Comparison of ENCODE assay signal across 8 mouse cellular contexts in the genomic region with DNA sequence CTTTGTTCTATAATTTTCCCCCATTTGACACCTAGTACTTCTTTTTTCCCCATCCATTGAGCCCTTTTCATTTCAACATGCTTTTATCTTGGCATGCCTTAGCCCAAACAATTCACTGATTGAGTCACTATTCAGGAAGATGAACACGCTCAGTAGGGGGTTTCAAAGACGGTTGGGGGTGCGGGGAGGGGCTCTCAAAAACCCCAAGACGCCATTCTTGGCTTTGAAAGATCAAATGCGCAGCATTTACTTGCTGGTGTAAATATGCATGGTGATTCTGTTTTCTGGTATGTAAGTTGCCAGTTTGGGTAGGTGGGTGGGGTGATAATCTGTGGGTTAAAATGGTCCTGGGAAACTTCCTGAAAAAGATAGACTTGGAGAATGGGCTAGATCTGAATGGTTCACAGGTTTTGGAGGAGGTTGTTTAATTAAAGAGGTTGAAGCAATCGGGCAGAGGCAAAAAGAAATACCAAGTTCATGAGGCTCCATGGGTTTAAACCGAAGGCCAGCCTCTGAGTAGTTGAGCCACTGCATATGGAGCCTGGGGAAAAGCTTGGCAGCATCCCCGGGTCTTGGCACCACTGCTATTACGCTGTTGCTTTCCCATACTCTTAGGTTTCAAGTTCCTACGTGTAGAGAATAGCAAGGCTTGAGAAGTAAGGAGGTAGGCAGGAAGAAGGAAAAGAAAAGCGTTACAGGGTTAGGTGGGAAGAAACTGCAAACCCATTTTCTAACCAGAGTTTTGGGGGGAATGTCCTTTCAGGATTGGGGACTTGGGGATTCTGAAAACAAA. TPM values are rescaled to one million over a fixed set of nuclear protein-coding genes. Genes with fewer than 3 reads are reported as not detected.
A peak's percentile ranks its signal among the peaks of the same experiment; 100 is the strongest.
DNase-seq lines count a peak whose midpoint lies in the region; ATAC-seq and TF ChIP-seq lines count a peak whose summit lies in the region.

No protein-coding gene starts in this region.

- H3K4me3 ChIP-seq in hindbrain, postnatal 0 days (ENCODE audit: low read length): peak overlapping the region; percentile 62
- peak overlapping the region; percentile 57 for H3K4me3 ChIP-seq in midbrain, embryonic 14.5 days (replicated peaks; ENCODE audit: low read depth, low read length)

- peak; percentile 7 to 20 for DNase-seq in left cerebral cortex, postnatal 10 days (ENCODE audit: extremely low spot score in 1 of 2, low spot score in 2 of 2)
- no peak for DNase-seq in left cerebral cortex, adult 18-20 months (ENCODE audit: low spot score in 2 of 2)
- DNase-seq in adrenal gland, postnatal 25 days: peak; percentile 19
- DNase-seq in fibroblast of lung, adult 2 months (ENCODE audit: low read depth): peak; percentile 35
- peak; percentile 52 for DNase-seq in hindbrain, postnatal 0 days (ENCODE audit: low spot score)
- peak; percentile 22 for DNase-seq in midbrain, embryonic 14.5 days
- no peak for DNase-seq in yolk sac, embryonic 10.5 days (ENCODE audit: low spot score)
- DNase-seq in embryo, embryonic 10 days (ENCODE audit: low spot score): no peak

- H3K27ac ChIP-seq in hindbrain, postnatal 0 days: peak overlapping the region; percentile 32; the same call in 1 of the 2 replicates
- H3K27ac ChIP-seq in midbrain, embryonic 14.5 days (replicated peaks; ENCODE audit: low read depth, low read length): no peak overlapping the region

- intact Hi-C loops in left cerebral cortex, postnatal 10 days (cut with DNase I): no loop called here

- 28% methylated on average over 11 of the region's 11 CpGs for WGBS in hindbrain, postnatal 0 days
- 30% methylated on average over 11 of the region's 11 CpGs for WGBS in midbrain, embryonic 14.5 days

- peak overlapping the region; percentile 60 for H3K4me2 ChIP-seq in hindbrain, postnatal 0 days (ENCODE audit: low read depth, low read length)
- peak overlapping the region; percentile 63 for H3K4me2 ChIP-seq in midbrain, embryonic 14.5 days (ENCODE audit: low read length)

- no peaks in the 10 kb centered on the region for H3K9me3 ChIP-seq in hindbrain, postnatal 0 days (ENCODE audit: low read length)
- no peaks in the 10 kb centered on the region for H3K9me3 ChIP-seq in midbrain, embryonic 14.5 days (ENCODE audit: control insufficient read depth, low read length)

- no peaks in the 10 kb centered on the region for H3K27me3 ChIP-seq in hindbrain, postnatal 0 days (ENCODE audit: insufficient read depth, low read length)
- no peaks in the 10 kb centered on the region for H3K27me3 ChIP-seq in midbrain, embryonic 14.5 days (ENCODE audit: control insufficient read depth, insufficient read depth, low read length)

- no peak for ATAC-seq in hindbrain, postnatal 0 days
- ATAC-seq in midbrain, embryonic 14.5 days (ENCODE audit: low FRiP score, low TSS enrichment): no peak

- H3K36me3 ChIP-seq in hindbrain, postnatal 0 days (ENCODE audit: insufficient read depth, low read length): no peaks in the 10 kb centered on the region
- H3K36me3 ChIP-seq in midbrain, embryonic 14.5 days (ENCODE audit: control insufficient read depth, insufficient read depth, low read length): no peaks in the 10 kb centered on the region

- H3K9ac ChIP-seq in hindbrain, postnatal 0 days (replicated peaks; ENCODE audit: low read length): peak overlapping the region; percentile 67
- H3K9ac ChIP-seq in midbrain, embryonic 14.5 days (replicated peaks; ENCODE audit: low read length): peak overlapping the region; percentile 59; the same call in 1 of the 2 replicates

- no peak for TF ChIP-seq CTCF in hindbrain, postnatal 0 days (IDR thresholded peaks at IDR 0.05; ENCODE audit: low read depth)

- H3K4me1 ChIP-seq in hindbrain, postnatal 0 days (ENCODE audit: insufficient read depth, low read length): no peaks in the 10 kb centered on the region
- H3K4me1 ChIP-seq in midbrain, embryonic 14.5 days (ENCODE audit: control insufficient read depth, insufficient read depth, low read length): peaks cover 9% of the 10 kb centered on the region; the same call in 1 of the 2 replicates

RNA-seq across cellular contexts. Expression of gene Fam120c, which starts 1.6 kb away (rescaled TPM):
- 10 to 100 TPM; 40.3 to 40.5 TPM for total RNA-seq in left cerebral cortex, postnatal 10 days (2021)
- 10 to 100 TPM; 42.5 to 44.1 TPM for total RNA-seq in left cerebral cortex, adult 18-20 months (2021)
- total RNA-seq in adrenal gland, postnatal 25 days (2021): 18.5 and 19.1 TPM in 2 replicates
- 18.6 and 18.9 TPM in 2 replicates for total RNA-seq in hindbrain, postnatal 0 days (2014; rRNA removed)
- 7.1 and 7.7 TPM in 2 replicates for polyA plus RNA-seq in hindbrain, postnatal 0 days (2015; fragmentation: Nextera tagmentation; extraction: Ambion mirVana)
- polyA plus RNA-seq in midbrain, embryonic 14.5 days (2014; fragmentation: Nextera tagmentation; extraction: Ambion mirVana): 7.3 and 8.8 TPM in 2 replicates

Comparison
In these comparisons a context has a peak if more than half of its experiments do, and no peak if none do; other contexts are left out.
1. DNase-seq: peak in left cerebral cortex, postnatal 10 days (2 of 2), adrenal gland, postnatal 25 days (single experiment), fibroblast of lung, adult 2 months (single experiment), hindbrain, postnatal 0 days (single experiment) and midbrain, embryonic 14.5 days (single experiment); none in left cerebral cortex, adult 18-20 months (0 of 2), yolk sac, embryonic 10.5 days (single experiment) and embryo, embryonic 10 days (single experiment).